Mouse (Mus musculus) kidney, postnatal 36 days (tissue): ENCODE results near the gene Pnmal2.
A peak's percentile ranks its signal among the peaks of the same experiment; 100 is the strongest.

Experiments used
- DNase-seq, 2 experiments: peaks; one replicate each; pipeline ENCODE4 v3.0.0; 2021 to 2022; ENCODE audit warnings: mixed read lengths in 2 of 2

The Pnmal2 gene

GRCm38 (mm10) chr7:16987541-16988149, 43.2 kb downstream of the Pnmal2 start:
- no peak for DNase-seq

DNA sequence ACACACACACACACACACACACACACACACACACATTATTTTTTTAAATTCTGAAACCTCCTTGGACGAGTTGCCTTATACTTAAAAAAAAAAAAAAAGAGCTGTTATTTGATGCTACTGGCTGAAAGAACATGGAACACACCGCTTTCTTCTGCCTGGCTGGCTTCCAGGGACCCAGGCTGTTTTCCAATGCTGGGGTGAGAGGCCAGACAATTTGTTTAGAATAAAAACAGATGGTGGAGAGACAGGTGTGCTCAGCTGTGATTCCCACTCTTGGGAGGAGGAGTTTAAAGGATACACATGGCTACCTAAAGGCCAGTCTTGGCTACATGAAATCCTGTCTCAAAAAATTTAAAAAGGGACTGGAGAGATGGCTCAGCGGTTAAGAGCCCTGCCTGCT, 43.9 kb downstream of the Pnmal2 start:
- DNase-seq, result peak; percentile 37 to 54

DNA sequence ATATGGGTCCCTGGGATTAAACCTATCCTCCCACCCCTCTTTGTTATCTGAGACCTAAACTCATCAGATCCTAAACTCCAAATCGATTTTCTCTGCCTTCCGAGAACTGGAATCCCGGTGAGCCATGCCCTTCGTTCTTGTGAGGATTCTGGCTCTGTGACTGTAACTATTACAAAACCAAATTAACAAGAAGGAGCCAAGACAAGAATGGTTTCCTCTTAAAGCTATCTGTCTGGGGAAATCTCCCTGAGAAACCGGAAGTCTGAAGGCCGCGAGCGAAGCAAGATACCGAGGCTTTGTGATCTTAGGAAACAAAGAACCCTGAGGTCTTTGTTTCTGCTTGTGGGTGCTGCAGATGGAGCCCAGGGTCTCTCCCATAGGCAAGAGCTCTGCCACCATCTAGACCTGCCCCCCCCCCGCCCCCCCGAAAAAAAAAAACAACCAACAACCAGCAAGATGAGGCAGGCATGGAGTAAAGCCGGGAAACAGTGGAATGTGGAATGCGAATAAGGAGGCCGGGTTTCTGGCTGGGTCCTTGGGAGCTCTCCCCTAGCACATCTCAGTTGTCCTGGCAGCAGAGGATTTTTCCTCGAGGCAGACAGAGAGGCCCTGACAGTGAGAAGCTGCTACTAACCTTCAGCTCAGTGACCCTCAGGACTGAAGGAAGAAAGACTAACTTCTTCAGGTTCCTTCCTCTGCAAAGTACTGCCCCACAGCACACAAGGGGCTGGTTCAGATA, 45.7 kb downstream of the Pnmal2 start:
- peak in 1 of 2 experiments; percentile 11 for DNase-seq

GRCm38 (mm10) chr7:16991681-16992450, 47.4 kb downstream of the Pnmal2 start:
- DNase-seq, result no peak

GRCm38 (mm10) chr7:16992451-16992807, 47.9 kb downstream of the Pnmal2 start, which contains the start of gene Ccdc8:
Gene Ccdc8 (plus strand): TSS chr7:16992708.
- DNase-seq, result no peak

DNA sequence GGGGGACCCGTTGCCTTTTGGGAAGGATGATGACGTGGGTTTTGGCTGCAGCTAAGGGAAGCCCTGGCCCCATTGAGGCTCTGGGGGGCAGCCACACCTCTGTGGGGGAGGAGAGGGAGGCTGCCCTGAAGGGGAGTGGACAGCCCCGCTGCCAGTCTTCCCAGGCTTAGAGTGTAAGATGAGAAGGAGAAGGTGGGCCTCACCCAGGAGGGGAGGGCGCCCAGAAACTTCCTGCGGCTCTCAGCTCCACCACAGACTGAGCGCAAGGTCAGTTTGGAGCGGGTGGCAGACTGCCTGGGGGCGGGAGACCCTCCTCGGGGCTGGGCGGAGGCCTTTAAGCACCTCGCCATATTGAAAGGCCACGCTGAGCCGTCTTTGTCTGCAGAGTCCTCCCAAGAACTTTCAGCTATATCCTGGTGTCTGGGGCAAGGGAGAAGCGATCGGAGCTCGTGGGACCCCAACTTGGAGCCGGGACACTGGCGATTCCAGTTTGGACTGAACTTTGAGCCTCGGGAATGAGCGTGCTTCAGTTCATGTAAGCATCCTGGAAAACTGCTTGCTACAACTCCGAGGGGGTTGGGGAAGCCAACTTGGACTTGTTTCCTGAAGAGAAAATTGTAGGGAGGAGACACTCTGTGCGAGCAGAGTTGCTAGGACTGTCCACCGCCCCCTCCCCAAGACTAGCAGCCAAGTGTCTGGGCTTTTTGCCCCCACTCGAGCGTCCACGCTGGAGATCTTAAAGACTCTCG, 49.3 kb downstream of the Pnmal2 start:
- peak; percentile 64 to 73 for DNase-seq

DNA sequence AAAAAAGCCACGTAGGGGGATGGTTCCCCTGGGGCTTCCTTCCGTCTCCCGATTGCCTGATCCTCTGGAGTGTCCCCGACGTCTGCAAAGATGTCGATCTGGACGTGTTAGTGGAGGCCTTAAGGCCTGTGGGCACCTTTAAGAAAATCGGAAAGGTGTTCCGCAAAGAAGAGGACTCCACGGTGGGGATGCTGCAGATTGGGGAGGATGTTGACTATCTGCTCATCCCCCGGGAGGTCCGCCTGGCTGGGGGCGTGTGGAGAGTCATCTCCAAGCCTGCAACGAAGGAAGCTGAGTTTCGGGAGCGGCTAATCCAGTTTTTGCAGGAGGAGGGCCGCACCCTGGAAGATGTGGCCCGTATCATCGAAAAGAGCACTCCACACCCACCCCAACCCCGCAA, 49.9 kb downstream of the Pnmal2 start:
- no peak for DNase-seq

DNA sequence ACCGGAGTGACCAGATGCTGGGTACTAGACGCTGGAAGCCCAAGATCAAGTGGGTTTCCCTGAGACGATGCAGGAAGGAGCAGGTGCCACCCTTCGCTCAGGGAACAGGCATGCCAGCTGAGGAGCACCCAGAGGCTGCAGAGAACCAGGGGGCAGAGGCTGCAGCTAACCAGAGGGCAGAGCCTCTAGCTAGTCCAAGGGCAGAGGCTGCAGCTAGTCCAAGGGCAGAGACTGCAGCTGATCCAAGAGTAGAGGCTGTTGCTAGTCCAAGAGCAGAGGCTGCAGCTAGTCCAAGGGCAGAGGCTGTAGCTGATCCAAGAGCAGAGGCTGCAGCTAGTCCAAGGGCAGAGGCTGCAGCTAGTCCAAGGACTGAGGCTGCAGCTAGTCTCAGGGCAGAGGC, 50.9 kb downstream of the Pnmal2 start:
- DNase-seq, result no peak
